Mouse (Mus musculus) cortical plate, adult 2 months (tissue): ENCODE data around the gene Olfr1124. TPM values are rescaled to one million over a fixed set of nuclear protein-coding genes. Genes with fewer than 3 reads are reported as not detected.
"Not testable (repeated sequence)": the region's sequence is repeated elsewhere in the genome, so short reads cannot be mapped to it uniquely, and the experiment has no call there.

ENCODE experiments used
- H3K27ac ChIP-seq: fragments of 200-500 bp; 2 replicates; pipeline ENCODE4 v1.5.1; 2012; ENCODE audit warnings: low read length, control low read depth, inconsistent platforms; ENCODE audit not compliant: insufficient read depth
- H3K4me1 ChIP-seq: fragments of 200-500 bp; 2 replicates; pipeline ENCODE4 v1.6.1; 2011; ENCODE audit warnings: low read length; ENCODE audit not compliant: control insufficient read depth, insufficient read depth
- H3K4me3 ChIP-seq: fragments of 200-500 bp; 2 replicates; pipeline ENCODE4 v1.5.1; 2011; ENCODE audit warnings: mild to moderate bottlenecking, low read length, control low read depth; ENCODE audit not compliant: insufficient read depth
- CTCF ChIP-seq: fragments of 200-500 bp; IDR thresholded peaks from 2 replicates; pipeline ENCODE4 v1.5.1; 2011; ENCODE audit warnings: mild to moderate bottlenecking, control low read depth, low read length; ENCODE audit not compliant: insufficient read depth; ENCODE audit errors: extremely low read depth
- POLR2A ChIP-seq: fragments of 200-500 bp; IDR thresholded peaks from 2 replicates; pipeline ENCODE4 v1.6.1; 2011; ENCODE audit warnings: mild to moderate bottlenecking, low read length, control low read depth; ENCODE audit not compliant: insufficient read depth; ENCODE audit errors: extremely low read depth
- polyA plus RNA-seq: library from polyadenylated mRNA; depleted of rRNA; stranded (reverse); fragments of >200 nt; gene quantifications from 2 replicates; pipeline ENCODE4 v1.2.3, GENCODE M21; 2012; rRNA removed

Olfr1124 gene
- not detected in 2 replicates for polyA plus RNA-seq

- no peaks in the 10 kb centered on the region for H3K4me1 ChIP-seq
- no peak within 1 kb of the TSS for H3K4me3 ChIP-seq
- TF ChIP-seq POLR2A (no peak), CTCF (no peak)
- H3K27ac ChIP-seq, result no peak within 1 kb of the TSS
Measured at GRCm38 (mm10) chr2:87429975-87430374, at the start of gene Olfr1124. Gene Olfr1124 (plus strand): TSS chr2:87430275.

- no peak for TF ChIP-seq CTCF
- TF ChIP-seq POLR2A, result no peak
- Histone ChIP-seq H3K4me3 (no peak overlapping the region), H3K27ac (no peak overlapping the region), H3K4me1 (no peaks in the 10 kb centered on the region)
Measured at GRCm38 (mm10) chr2:87383935-87384334, 46.1 kb upstream of the Olfr1124 start.

GRCm38 (mm10) chr2:87385549-87385948, 44.5 kb upstream of the Olfr1124 start, which contains the start of gene Olfr1122:
Gene Olfr1122 (plus strand): TSS chr2:87385849.
- Histone ChIP-seq H3K4me3 (no peak within 1 kb of the TSS), H3K4me1 (no peaks in the 10 kb centered on the region), H3K27ac (no peak within 1 kb of the TSS)
- TF ChIP-seq POLR2A (no peak), CTCF (no peak)

GRCm38 (mm10) chr2:87393605-87394004, 36.5 kb upstream of the Olfr1124 start:
- not testable (repeated sequence) for H3K4me3 ChIP-seq, H3K4me1 ChIP-seq, H3K27ac ChIP-seq

GRCm38 (mm10) chr2:87394686-87395085, 35.4 kb upstream of the Olfr1124 start:
- not testable (repeated sequence) for H3K4me3 ChIP-seq, H3K27ac ChIP-seq, H3K4me1 ChIP-seq
- 0 out of 2 replicates have a peak, but pooled peaks have one; percentile 7 for TF ChIP-seq CTCF

- TF ChIP-seq CTCF (no peak), POLR2A (no peak)
- no peaks in the 10 kb centered on the region for H3K4me1 ChIP-seq
- H3K4me3 ChIP-seq, result no peak within 1 kb of the TSS
- H3K27ac ChIP-seq, result no peak within 1 kb of the TSS
Measured at GRCm38 (mm10) chr2:87416335-87416734, 13.7 kb upstream of the Olfr1124 start, which contains the start of gene Olfr1123. Gene Olfr1123 (plus strand): TSS chr2:87416635.

GRCm38 (mm10) chr2:87437731-87438130, 7.7 kb downstream of the Olfr1124 start:
- H3K4me3 ChIP-seq, result no peak overlapping the region
- no peak for TF ChIP-seq CTCF
- TF ChIP-seq POLR2A, result no peak
- H3K27ac ChIP-seq, result no peak overlapping the region
- H3K4me1 ChIP-seq, result no peaks in the 10 kb centered on the region

- no peak for TF ChIP-seq POLR2A
- no peak for TF ChIP-seq CTCF
- Histone ChIP-seq H3K27ac (no peak within 1 kb of the TSS), H3K4me1 (no peaks in the 10 kb centered on the region), H3K4me3 (no peak within 1 kb of the TSS)
Measured at GRCm38 (mm10) chr2:87453662-87454061, 23.6 kb downstream of the Olfr1124 start, which contains the start of gene Olfr1126. Gene Olfr1126 (plus strand): TSS chr2:87453962.

GRCm38 (mm10) chr2:87461769-87462168, 31.7 kb downstream of the Olfr1124 start:
- Histone ChIP-seq H3K27ac (no peak overlapping the region), H3K4me1 (no peaks in the 10 kb centered on the region), H3K4me3 (no peak overlapping the region)
- TF ChIP-seq CTCF, result no peak
- TF ChIP-seq POLR2A, result no peak

- Histone ChIP-seq H3K4me3 (no peak overlapping the region), H3K4me1 (no peaks in the 10 kb centered on the region), H3K27ac (no peak overlapping the region)
- TF ChIP-seq POLR2A (no peak), CTCF (0 out of 2 replicates have a peak, but pooled peaks have one; percentile 1)
Measured at GRCm38 (mm10) chr2:87480207-87480606, 50.1 kb downstream of the Olfr1124 start.

- Histone ChIP-seq H3K4me3 (no peak overlapping the region), H3K27ac (no peak overlapping the region), H3K4me1 (no peaks in the 10 kb centered on the region)
- TF ChIP-seq CTCF (no peak), POLR2A (no peak)
Measured at GRCm38 (mm10) chr2:87481158-87481557, 51.1 kb downstream of the Olfr1124 start.
